Mouse (Mus musculus): ENCODE measurements around the gene Dph3. TPM values are rescaled to one million over a fixed set of nuclear protein-coding genes. Genes with fewer than 3 reads are reported as not detected.

Dph3 gene
- polyA plus RNA-seq (2012; rRNA removed): 41.7 and 46.9 TPM in 2 replicates

DNA sequence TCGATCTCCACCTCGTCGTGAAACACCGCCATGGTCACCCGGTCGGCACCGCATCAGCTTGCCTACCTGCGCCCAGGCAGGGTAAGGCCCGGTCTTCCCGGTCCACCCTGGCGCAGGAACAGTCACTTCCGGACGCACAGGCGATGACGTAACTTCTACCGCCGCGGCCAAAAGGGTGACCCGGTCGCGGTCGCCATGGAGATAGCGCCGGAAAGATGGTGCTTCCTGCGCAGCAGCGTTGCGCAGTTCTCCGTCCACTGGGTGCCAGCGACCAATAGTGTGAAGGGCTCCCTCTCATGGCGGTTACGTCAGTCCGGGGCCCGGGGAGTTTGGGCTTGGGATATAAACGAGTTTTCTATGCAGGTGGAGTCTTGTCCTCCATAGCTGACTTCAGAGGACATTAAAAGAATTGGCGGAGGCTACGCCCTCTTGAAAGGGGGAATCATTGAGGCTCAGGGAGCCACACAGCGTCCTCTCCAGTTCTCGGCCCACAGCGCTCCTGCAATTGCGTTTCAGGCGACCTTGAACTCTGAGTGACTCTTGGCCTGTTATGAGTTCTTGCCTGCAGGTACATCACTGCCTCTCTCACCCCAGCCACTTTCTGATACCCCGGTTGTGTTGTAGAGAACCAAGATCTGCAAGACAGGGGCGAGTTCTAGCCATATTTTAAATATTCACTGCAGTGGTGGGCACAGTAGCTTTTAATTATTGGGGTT is at the start of gene Dph3:
TSS of gene Dph3 (minus strand) at position 244 of the 716 bp plus-strand sequence.

DNA sequence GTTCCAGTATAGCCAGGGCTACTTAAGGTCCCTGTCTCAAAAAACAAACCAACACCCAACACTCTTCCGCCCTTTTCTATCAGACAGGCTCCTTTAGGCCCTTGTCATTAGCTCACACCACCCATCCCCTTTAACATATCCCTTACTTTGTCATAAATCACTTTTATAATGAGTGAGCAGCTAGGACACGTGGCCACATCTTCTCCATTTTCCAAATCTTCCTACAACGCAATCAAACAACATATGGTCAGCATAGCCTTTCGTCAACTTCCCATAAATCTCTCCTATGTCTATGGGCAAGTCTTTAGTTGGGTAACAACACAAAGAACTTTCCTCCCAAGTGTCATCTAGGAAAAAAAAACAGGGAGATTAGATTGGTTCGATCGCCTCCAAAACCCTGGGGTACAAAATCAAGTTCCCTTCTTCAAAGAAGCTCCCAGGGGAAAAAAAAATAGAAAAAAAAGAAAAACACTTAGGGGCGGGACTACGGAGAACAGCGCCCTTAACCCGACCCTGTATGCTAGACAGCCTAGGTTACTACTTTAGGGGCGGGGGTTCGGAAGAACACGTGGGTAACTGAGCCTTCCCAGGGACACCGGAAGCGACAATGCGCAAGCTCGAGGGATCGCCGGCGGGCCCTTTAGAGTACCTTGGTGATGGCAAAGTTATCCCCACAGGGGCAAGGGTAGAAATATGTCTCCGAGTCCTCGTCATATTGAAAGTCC is 606 bp downstream of the Dph3 start, which contains the start of gene Oxnad1:
TSS of gene Oxnad1 (plus strand) at position 614 of the 725 bp plus-strand sequence.

Other genes starting within 250 kb of the Dph3 start
- 0.28 and 0.36 TPM in 2 replicates for gene Galnt15, start 56.7 kb downstream of the Dph3 start, polyA plus RNA-seq (2012; rRNA removed)
- 23.7 and 30.7 TPM in 2 replicates for gene Oxnad1, start 355 bp downstream of the Dph3 start, polyA plus RNA-seq (2012; rRNA removed)
- gene Msmb, start 56.3 kb upstream of the Dph3 start, polyA plus RNA-seq (2012; rRNA removed): not detected in 2 replicates
- gene Ncoa4, start 74.1 kb upstream of the Dph3 start, polyA plus RNA-seq (2012; rRNA removed): 47.1 and 54.4 TPM in 2 replicates
- gene Timm23, start 116.2 kb upstream of the Dph3 start, polyA plus RNA-seq (2012; rRNA removed): 159 and 162 TPM in 2 replicates
- 19.6 and 20.3 TPM in 2 replicates for gene Parg, start 116.2 kb upstream of the Dph3 start, polyA plus RNA-seq (2012; rRNA removed)
- 18.2 and 20.8 TPM in 2 replicates for gene Ogdhl, start 236.3 kb upstream of the Dph3 start, polyA plus RNA-seq (2012; rRNA removed)